Mouse (Mus musculus): ENCODE results near the gene Zc3h13. TPM values are rescaled to one million over a fixed set of nuclear protein-coding genes. Genes with fewer than 3 reads are reported as not detected.

Gene Zc3h13
- polyA plus RNA-seq, 1 experiment from 2014 or later: 35.3 TPM

- H3K4me3 ChIP-seq (ENCODE audit: low read depth, low read length): no peak overlapping the region
- no peak overlapping the region for H3K4me2 ChIP-seq (ENCODE audit: low read depth, low read length, severe bottlenecking)
- no peak for DNase-seq (ENCODE audit: low spot score)
- H3K36me3 ChIP-seq (ENCODE audit: control insufficient read depth, insufficient read depth, low read length): peaks cover 5% of the 10 kb centered on the region; the same call in 1 of the 2 replicates
- no peaks in the 10 kb centered on the region for H3K27me3 ChIP-seq (ENCODE audit: control insufficient read depth, insufficient read depth, low read length)
- H3K9me3 ChIP-seq (ENCODE audit: control insufficient read depth, low read length): no peaks in the 10 kb centered on the region
- no peaks in the 10 kb centered on the region for H3K4me1 ChIP-seq (replicated peaks; ENCODE audit: control insufficient read depth, insufficient read depth, low read length)
- no peak overlapping the region for H3K9ac ChIP-seq (ENCODE audit: low read length)
- no peak overlapping the region for H3K27ac ChIP-seq (ENCODE audit: low read depth, low read length)
- 98% methylated on average over 4 of the region's 4 CpGs for WGBS
- ATAC-seq (replicated peaks; ENCODE audit: low FRiP score): no peak
Measured at GRCm38 (mm10) chr14:75334321-75334720, 50.1 kb downstream of the Zc3h13 start.

- H3K27me3 ChIP-seq (ENCODE audit: control insufficient read depth, insufficient read depth, low read length): no peaks in the 10 kb centered on the region
- no peak overlapping the region for H3K4me3 ChIP-seq (ENCODE audit: low read depth, low read length)
- H3K27ac ChIP-seq (ENCODE audit: low read depth, low read length): no peak overlapping the region
- no peak for DNase-seq (ENCODE audit: low spot score)
- no peaks in the 10 kb centered on the region; the same call in 1 of the 2 replicates for H3K36me3 ChIP-seq (ENCODE audit: control insufficient read depth, insufficient read depth, low read length)
- no peaks in the 10 kb centered on the region for H3K4me1 ChIP-seq (replicated peaks; ENCODE audit: control insufficient read depth, insufficient read depth, low read length)
- WGBS: 97% methylated on average over 2 of the region's 2 CpGs
- H3K4me2 ChIP-seq (ENCODE audit: low read depth, low read length, severe bottlenecking): no peak overlapping the region
- H3K9ac ChIP-seq (ENCODE audit: low read length): no peak overlapping the region
- H3K9me3 ChIP-seq (ENCODE audit: control insufficient read depth, low read length): no peaks in the 10 kb centered on the region
- no peak for ATAC-seq (replicated peaks; ENCODE audit: low FRiP score)
Measured at GRCm38 (mm10) chr14:75337884-75338283, 53.7 kb downstream of the Zc3h13 start.

GRCm38 (mm10) chr14:75346041-75346440 is 61.9 kb downstream of the Zc3h13 start:
- Histone ChIP-seq H3K4me3 (ENCODE audit: low read depth, low read length) (no peak overlapping the region), H3K4me2 (ENCODE audit: low read depth, low read length, severe bottlenecking) (no peak overlapping the region), H3K36me3 (ENCODE audit: control insufficient read depth, insufficient read depth, low read length) (no peaks in the 10 kb centered on the region), H3K9ac (ENCODE audit: low read length) (no peak overlapping the region), H3K27me3 (ENCODE audit: control insufficient read depth, insufficient read depth, low read length) (no peaks in the 10 kb centered on the region), H3K4me1 (replicated peaks; ENCODE audit: control insufficient read depth, insufficient read depth, low read length) (no peaks in the 10 kb centered on the region), H3K9me3 (ENCODE audit: control insufficient read depth, low read length) (no peaks in the 10 kb centered on the region), H3K27ac (ENCODE audit: low read depth, low read length) (no peak overlapping the region)
- DNase-seq (ENCODE audit: low spot score) (no peak), ATAC-seq (replicated peaks; ENCODE audit: low FRiP score) (no peak)
- 89% methylated on average over 5 of the region's 5 CpGs for WGBS

- Histone ChIP-seq H3K4me1 (replicated peaks; ENCODE audit: control insufficient read depth, insufficient read depth, low read length) (no peaks in the 10 kb centered on the region), H3K9ac (ENCODE audit: low read length) (no peak overlapping the region), H3K36me3 (ENCODE audit: control insufficient read depth, insufficient read depth, low read length) (no peaks in the 10 kb centered on the region), H3K4me2 (ENCODE audit: low read depth, low read length, severe bottlenecking) (no peak overlapping the region), H3K27me3 (ENCODE audit: control insufficient read depth, insufficient read depth, low read length) (no peaks in the 10 kb centered on the region), H3K27ac (ENCODE audit: low read depth, low read length) (no peak overlapping the region), H3K9me3 (ENCODE audit: control insufficient read depth, low read length) (no peaks in the 10 kb centered on the region), H3K4me3 (ENCODE audit: low read depth, low read length) (no peak overlapping the region)
- DNase-seq (ENCODE audit: low spot score) (no peak), ATAC-seq (replicated peaks; ENCODE audit: low FRiP score) (no peak)
- 37% methylated on average over 4 of the region's 4 CpGs for WGBS
Measured at GRCm38 (mm10) chr14:75351626-75352025, 67.5 kb downstream of the Zc3h13 start.

- WGBS: 79% methylated on average over 6 of the region's 6 CpGs
- no peak overlapping the region for H3K27ac ChIP-seq (ENCODE audit: low read depth, low read length)
- no peaks in the 10 kb centered on the region for H3K27me3 ChIP-seq (ENCODE audit: control insufficient read depth, insufficient read depth, low read length)
- ATAC-seq (replicated peaks; ENCODE audit: low FRiP score) (no peak), DNase-seq (ENCODE audit: low spot score) (no peak)
- no peaks in the 10 kb centered on the region for H3K4me1 ChIP-seq (replicated peaks; ENCODE audit: control insufficient read depth, insufficient read depth, low read length)
- no peak overlapping the region for H3K4me3 ChIP-seq (ENCODE audit: low read depth, low read length)
- H3K36me3 ChIP-seq (ENCODE audit: control insufficient read depth, insufficient read depth, low read length): no peaks in the 10 kb centered on the region
- H3K4me2 ChIP-seq (ENCODE audit: low read depth, low read length, severe bottlenecking): no peak overlapping the region
- no peaks in the 10 kb centered on the region for H3K9me3 ChIP-seq (ENCODE audit: control insufficient read depth, low read length)
- H3K9ac ChIP-seq (ENCODE audit: low read length): no peak overlapping the region
Measured at GRCm38 (mm10) chr14:75363316-75363715, 79.1 kb downstream of the Zc3h13 start.

- Histone ChIP-seq H3K9ac (ENCODE audit: low read length) (no peak overlapping the region), H3K4me3 (ENCODE audit: low read depth, low read length) (no peak overlapping the region), H3K4me2 (ENCODE audit: low read depth, low read length, severe bottlenecking) (no peak overlapping the region), H3K27ac (ENCODE audit: low read depth, low read length) (no peak overlapping the region), H3K9me3 (ENCODE audit: control insufficient read depth, low read length) (no peaks in the 10 kb centered on the region), H3K4me1 (replicated peaks; ENCODE audit: control insufficient read depth, insufficient read depth, low read length) (no peaks in the 10 kb centered on the region), H3K36me3 (ENCODE audit: control insufficient read depth, insufficient read depth, low read length) (no peaks in the 10 kb centered on the region), H3K27me3 (ENCODE audit: control insufficient read depth, insufficient read depth, low read length) (no peaks in the 10 kb centered on the region)
- 86% methylated on average over 9 of the region's 9 CpGs for WGBS
- ATAC-seq (replicated peaks; ENCODE audit: low FRiP score) (no peak), DNase-seq (ENCODE audit: low spot score) (no peak)
Measured at GRCm38 (mm10) chr14:75365301-75366035, 81.3 kb downstream of the Zc3h13 start.

GRCm38 (mm10) chr14:75366741-75367140 is 82.6 kb downstream of the Zc3h13 start:
- Histone ChIP-seq H3K9me3 (ENCODE audit: control insufficient read depth, low read length) (no peaks in the 10 kb centered on the region), H3K27me3 (ENCODE audit: control insufficient read depth, insufficient read depth, low read length) (no peaks in the 10 kb centered on the region), H3K4me3 (ENCODE audit: low read depth, low read length) (no peak overlapping the region), H3K4me2 (ENCODE audit: low read depth, low read length, severe bottlenecking) (no peak overlapping the region), H3K9ac (ENCODE audit: low read length) (no peak overlapping the region), H3K36me3 (ENCODE audit: control insufficient read depth, insufficient read depth, low read length) (no peaks in the 10 kb centered on the region), H3K27ac (ENCODE audit: low read depth, low read length) (no peak overlapping the region), H3K4me1 (replicated peaks; ENCODE audit: control insufficient read depth, insufficient read depth, low read length) (no peaks in the 10 kb centered on the region)
- ATAC-seq (replicated peaks; ENCODE audit: low FRiP score) (no peak), DNase-seq (ENCODE audit: low spot score) (peak; percentile 57)
- WGBS: 32% methylated on average over 11 of the region's 11 CpGs

- Histone ChIP-seq H3K27me3 (ENCODE audit: control insufficient read depth, insufficient read depth, low read length) (no peaks in the 10 kb centered on the region), H3K4me1 (replicated peaks; ENCODE audit: control insufficient read depth, insufficient read depth, low read length) (no peaks in the 10 kb centered on the region), H3K4me2 (ENCODE audit: low read depth, low read length, severe bottlenecking) (no peak overlapping the region), H3K9ac (ENCODE audit: low read length) (no peak overlapping the region), H3K36me3 (ENCODE audit: control insufficient read depth, insufficient read depth, low read length) (no peaks in the 10 kb centered on the region), H3K4me3 (ENCODE audit: low read depth, low read length) (no peak overlapping the region), H3K9me3 (ENCODE audit: control insufficient read depth, low read length) (no peaks in the 10 kb centered on the region), H3K27ac (ENCODE audit: low read depth, low read length) (no peak overlapping the region)
- ATAC-seq (replicated peaks; ENCODE audit: low FRiP score): no peak
- no peak for DNase-seq (ENCODE audit: low spot score)
- WGBS: 60% methylated on average over 3 of the region's 3 CpGs
Measured at GRCm38 (mm10) chr14:75367503-75367902, 83.3 kb downstream of the Zc3h13 start.

GRCm38 (mm10) chr14:75369880-75370279 is 85.7 kb downstream of the Zc3h13 start:
- Histone ChIP-seq H3K9me3 (ENCODE audit: control insufficient read depth, low read length) (no peaks in the 10 kb centered on the region), H3K4me3 (ENCODE audit: low read depth, low read length) (no peak overlapping the region), H3K4me1 (replicated peaks; ENCODE audit: control insufficient read depth, insufficient read depth, low read length) (no peaks in the 10 kb centered on the region), H3K27ac (ENCODE audit: low read depth, low read length) (no peak overlapping the region), H3K36me3 (ENCODE audit: control insufficient read depth, insufficient read depth, low read length) (no peaks in the 10 kb centered on the region), H3K27me3 (ENCODE audit: control insufficient read depth, insufficient read depth, low read length) (no peaks in the 10 kb centered on the region), H3K9ac (ENCODE audit: low read length) (no peak overlapping the region), H3K4me2 (ENCODE audit: low read depth, low read length, severe bottlenecking) (no peak overlapping the region)
- 86% methylated on average over 5 of the region's 5 CpGs for WGBS
- DNase-seq (ENCODE audit: low spot score) (no peak), ATAC-seq (replicated peaks; ENCODE audit: low FRiP score) (no peak)

All from forebrain, embryonic 11.5 days (tissue).